Mouse (Mus musculus): ENCODE data around the gene Omt2a. TPM values are rescaled to one million over a fixed set of nuclear protein-coding genes. Genes with fewer than 3 reads are reported as not detected.

Omt2a gene
- polyA plus RNA-seq (2014; fragmentation: Illumina TruSeq; extraction: RNeasy Lipid Tissue Mini Kit (QIAGEN cat#74804); ENCODE audit: low read depth, low replicate concordance): not detected

DNA sequence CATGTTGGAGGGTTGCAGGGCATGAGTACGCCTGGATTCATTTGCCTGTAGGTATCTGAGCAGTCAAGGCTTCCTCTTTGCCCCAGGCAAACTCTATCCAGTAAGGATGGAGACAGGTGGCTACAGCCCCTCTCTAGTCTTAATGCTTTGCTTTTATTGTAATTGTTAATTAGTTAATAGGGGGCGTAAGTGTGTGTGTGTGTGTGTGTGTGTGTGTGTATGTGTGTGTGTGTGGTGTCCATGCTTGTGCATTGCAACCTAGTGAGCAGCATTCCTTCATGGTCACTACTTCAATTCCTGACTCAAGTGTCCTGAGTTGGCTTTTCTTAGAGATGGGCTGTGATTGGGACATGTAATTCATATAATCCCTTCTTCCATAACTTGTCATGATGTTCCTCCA is at the start of gene Omt2a:
Gene Omt2a, minus strand, starts transcription at position 101 of the 400 bp plus-strand sequence.

GRCm38 (mm10) chr9:78355611-78356010 is 41.0 kb upstream of the Omt2a start, which contains the start of gene Gsta2:
Gene Gsta2, minus strand, starts transcription at chr9:78355788.

DNA sequence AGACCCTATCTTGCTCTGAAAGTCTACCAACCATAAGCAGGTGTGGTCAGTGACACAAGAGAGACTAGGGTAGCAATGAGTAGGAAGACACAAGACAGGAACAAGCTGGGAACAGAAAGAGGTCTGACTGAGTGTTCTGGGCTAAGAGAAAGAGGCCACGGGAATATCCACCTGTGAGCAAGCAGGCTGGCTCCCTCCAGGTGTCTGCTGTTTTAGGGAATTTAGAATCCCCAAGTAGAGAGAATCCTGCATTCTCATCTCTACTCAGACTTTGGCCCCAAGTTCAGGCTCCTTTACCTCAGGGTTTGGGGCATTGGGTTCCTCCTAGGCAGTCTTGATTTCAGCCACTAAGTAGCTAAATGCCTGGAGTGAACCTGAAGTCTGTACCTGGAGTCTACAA is 12.7 kb upstream of the Omt2a start, which contains the start of gene Omt2b:
Gene Omt2b, plus strand, starts transcription at position 301 of the 400 bp plus-strand sequence.

GRCm38 (mm10) chr9:78289723-78290122 is 24.9 kb downstream of the Omt2a start, which contains the start of gene Gm10639:
Gene Gm10639, plus strand, starts transcription at chr9:78289923.

Other genes with a start within 250 kb of the Omt2a start
- gene Fbxo9, start 205.7 kb downstream of the Omt2a start, polyA plus RNA-seq (2014; fragmentation: Illumina TruSeq; extraction: RNeasy Lipid Tissue Mini Kit (QIAGEN cat#74804); ENCODE audit: low read depth, low replicate concordance): 63.6 TPM
- gene Ick, start 205.6 kb downstream of the Omt2a start, polyA plus RNA-seq (2014; fragmentation: Illumina TruSeq; extraction: RNeasy Lipid Tissue Mini Kit (QIAGEN cat#74804); ENCODE audit: low read depth, low replicate concordance): 21.9 TPM
- gene Gsta4, start 132.0 kb downstream of the Omt2a start, polyA plus RNA-seq (2014; fragmentation: Illumina TruSeq; extraction: RNeasy Lipid Tissue Mini Kit (QIAGEN cat#74804); ENCODE audit: low read depth, low replicate concordance): 33.9 TPM
- not detected for gene Gsta1, start 84.1 kb downstream of the Omt2a start, polyA plus RNA-seq (2014; fragmentation: Illumina TruSeq; extraction: RNeasy Lipid Tissue Mini Kit (QIAGEN cat#74804); ENCODE audit: low read depth, low replicate concordance)
- gene Gm3776, start 57.7 kb downstream of the Omt2a start, polyA plus RNA-seq (2014; fragmentation: Illumina TruSeq; extraction: RNeasy Lipid Tissue Mini Kit (QIAGEN cat#74804); ENCODE audit: low read depth, low replicate concordance): not detected
- not detected for gene Gm10639, start 24.9 kb downstream of the Omt2a start, polyA plus RNA-seq (2014; fragmentation: Illumina TruSeq; extraction: RNeasy Lipid Tissue Mini Kit (QIAGEN cat#74804); ENCODE audit: low read depth, low replicate concordance)
- not detected for gene Omt2b, start 12.8 kb upstream of the Omt2a start, polyA plus RNA-seq (2014; fragmentation: Illumina TruSeq; extraction: RNeasy Lipid Tissue Mini Kit (QIAGEN cat#74804); ENCODE audit: low read depth, low replicate concordance)
- not detected for gene Gsta2, start 41.0 kb upstream of the Omt2a start, polyA plus RNA-seq (2014; fragmentation: Illumina TruSeq; extraction: RNeasy Lipid Tissue Mini Kit (QIAGEN cat#74804); ENCODE audit: low read depth, low replicate concordance)
- not detected for gene Dppa5a, start 53.4 kb upstream of the Omt2a start, polyA plus RNA-seq (2014; fragmentation: Illumina TruSeq; extraction: RNeasy Lipid Tissue Mini Kit (QIAGEN cat#74804); ENCODE audit: low read depth, low replicate concordance)
- 0.29 TPM for gene Ooep, start 63.9 kb upstream of the Omt2a start, polyA plus RNA-seq (2014; fragmentation: Illumina TruSeq; extraction: RNeasy Lipid Tissue Mini Kit (QIAGEN cat#74804); ENCODE audit: low read depth, low replicate concordance)
- not detected for gene Ddx43, start 81.0 kb upstream of the Omt2a start, polyA plus RNA-seq (2014; fragmentation: Illumina TruSeq; extraction: RNeasy Lipid Tissue Mini Kit (QIAGEN cat#74804); ENCODE audit: low read depth, low replicate concordance)
- gene Cgas, start 128.4 kb upstream of the Omt2a start, polyA plus RNA-seq (2014; fragmentation: Illumina TruSeq; extraction: RNeasy Lipid Tissue Mini Kit (QIAGEN cat#74804); ENCODE audit: low read depth, low replicate concordance): 1.8 TPM
- gene Mto1, start 133.4 kb upstream of the Omt2a start, polyA plus RNA-seq (2014; fragmentation: Illumina TruSeq; extraction: RNeasy Lipid Tissue Mini Kit (QIAGEN cat#74804); ENCODE audit: low read depth, low replicate concordance): 34.2 TPM
- not detected for gene Gm17324, start 134.0 kb upstream of the Omt2a start, polyA plus RNA-seq (2014; fragmentation: Illumina TruSeq; extraction: RNeasy Lipid Tissue Mini Kit (QIAGEN cat#74804); ENCODE audit: low read depth, low replicate concordance)
- 4,290 TPM for gene Eef1a1, start 174.4 kb upstream of the Omt2a start, polyA plus RNA-seq (2014; fragmentation: Illumina TruSeq; extraction: RNeasy Lipid Tissue Mini Kit (QIAGEN cat#74804); ENCODE audit: low read depth, low replicate concordance)

All from adrenal gland, adult 10 weeks (tissue).